Mouse (Mus musculus): Measurements from ENCODE around the gene Mllt6.
"Not testable (repeated sequence)": the region's sequence is repeated elsewhere in the genome, so short reads cannot be mapped to it uniquely, and the experiment has no call there.

The Mllt6 gene

GRCm38 (mm10) chr11:97695712-97696401, 32.6 kb downstream of the Mllt6 start:
- DNase-seq (ENCODE audit: low spot score in 2 of 2) = no peak

GRCm38 (mm10) chr11:97696669-97697068, 33.5 kb downstream of the Mllt6 start:
- DNase-seq (ENCODE audit: low spot score in 2 of 2) = no peak

GRCm38 (mm10) chr11:97697199-97697890, 34.1 kb downstream of the Mllt6 start:
- DNase-seq (ENCODE audit: low spot score in 2 of 2) = no peak

- no peak for DNase-seq (ENCODE audit: low spot score in 2 of 2)
These were observed 34.8 kb downstream of the Mllt6 start for GRCm38 (mm10) chr11:97697891-97698529.

- peak in 1 of 2 experiments; percentile 56 for DNase-seq (ENCODE audit: low spot score in 2 of 2)
These were observed 35.8 kb downstream of the Mllt6 start for GRCm38 (mm10) chr11:97698741-97699611.

GRCm38 (mm10) chr11:97699626-97700002, 36.4 kb downstream of the Mllt6 start:
- peak in 1 of 2 experiments; percentile 60 for DNase-seq (ENCODE audit: low spot score in 2 of 2)

- peak; percentile 33 to 64 for DNase-seq (ENCODE audit: low spot score in 2 of 2)
These were observed 37.0 kb downstream of the Mllt6 start, which contains the start of gene Pcgf2 for GRCm38 (mm10) chr11:97700003-97700745. Gene Pcgf2, minus strand, starts transcription at chr11:97700497.

GRCm38 (mm10) chr11:97700746-97701580, 37.7 kb downstream of the Mllt6 start:
- DNase-seq (ENCODE audit: low spot score in 2 of 2) = peak in 1 of 2 experiments; percentile 25

GRCm38 (mm10) chr11:97701581-97702392, 38.6 kb downstream of the Mllt6 start:
- DNase-seq (ENCODE audit: low spot score in 2 of 2) = no peak

- DNase-seq (ENCODE audit: low spot score in 2 of 2) = peak; percentile 85 to 89
These were observed 39.2 kb downstream of the Mllt6 start for GRCm38 (mm10) chr11:97702393-97702745.

GRCm38 (mm10) chr11:97703039-97703826, 40.0 kb downstream of the Mllt6 start, which contains the start of gene Psmb3:
Gene Psmb3, plus strand, starts transcription at chr11:97703399.
- peak; percentile 96 to 98 for DNase-seq (ENCODE audit: low spot score in 2 of 2)

GRCm38 (mm10) chr11:97710067-97710466, 46.9 kb downstream of the Mllt6 start:
- DNase-seq (ENCODE audit: low spot score in 2 of 2) = not testable (repeated sequence)

- no peak for DNase-seq (ENCODE audit: low spot score in 2 of 2)
These were observed 48.1 kb downstream of the Mllt6 start for GRCm38 (mm10) chr11:97711200-97711900.

GRCm38 (mm10) chr11:97712286-97712685, 49.1 kb downstream of the Mllt6 start:
- DNase-seq (ENCODE audit: low spot score in 2 of 2) = no peak

- no peak for DNase-seq (ENCODE audit: low spot score in 2 of 2)
These were observed 50.7 kb downstream of the Mllt6 start for GRCm38 (mm10) chr11:97713896-97714295.

GRCm38 (mm10) chr11:97714356-97714755, 51.1 kb downstream of the Mllt6 start:
- no peak for DNase-seq (ENCODE audit: low spot score in 2 of 2)
